Mouse (Mus musculus): ENCODE results near the gene Tprkb.
"Not testable (repeated sequence)": the region's sequence is repeated elsewhere in the genome, so short reads cannot be mapped to it uniquely, and the experiment has no call there.

Gene Tprkb

GRCm38 (mm10) chr6:85972699-85973098 lies 61.0 kb downstream of the Tprkb start:
- no peak for DNase-seq (ENCODE audit: low read depth, low spot score)

DNA sequence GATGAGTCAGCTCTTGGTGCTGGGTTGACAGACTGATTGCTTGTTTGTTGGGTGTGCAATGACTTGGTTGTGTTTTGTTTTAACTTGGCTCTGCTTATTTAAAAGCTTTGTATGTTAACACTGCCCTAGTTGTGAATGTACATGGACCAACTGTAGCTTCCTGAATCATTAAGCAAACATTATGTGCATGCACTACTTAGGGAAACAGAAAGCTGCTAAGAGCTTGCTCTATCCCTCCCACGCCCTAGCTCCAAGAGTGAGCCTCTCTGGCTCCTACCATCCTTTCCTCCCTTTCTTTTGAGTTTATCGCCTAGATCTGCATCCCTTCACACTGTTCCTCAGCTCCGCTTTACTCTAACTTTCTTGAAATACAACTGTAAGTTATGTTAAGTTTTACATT lies 61.7 kb downstream of the Tprkb start:
- DNase-seq (ENCODE audit: low read depth, low spot score) = no peak

DNA sequence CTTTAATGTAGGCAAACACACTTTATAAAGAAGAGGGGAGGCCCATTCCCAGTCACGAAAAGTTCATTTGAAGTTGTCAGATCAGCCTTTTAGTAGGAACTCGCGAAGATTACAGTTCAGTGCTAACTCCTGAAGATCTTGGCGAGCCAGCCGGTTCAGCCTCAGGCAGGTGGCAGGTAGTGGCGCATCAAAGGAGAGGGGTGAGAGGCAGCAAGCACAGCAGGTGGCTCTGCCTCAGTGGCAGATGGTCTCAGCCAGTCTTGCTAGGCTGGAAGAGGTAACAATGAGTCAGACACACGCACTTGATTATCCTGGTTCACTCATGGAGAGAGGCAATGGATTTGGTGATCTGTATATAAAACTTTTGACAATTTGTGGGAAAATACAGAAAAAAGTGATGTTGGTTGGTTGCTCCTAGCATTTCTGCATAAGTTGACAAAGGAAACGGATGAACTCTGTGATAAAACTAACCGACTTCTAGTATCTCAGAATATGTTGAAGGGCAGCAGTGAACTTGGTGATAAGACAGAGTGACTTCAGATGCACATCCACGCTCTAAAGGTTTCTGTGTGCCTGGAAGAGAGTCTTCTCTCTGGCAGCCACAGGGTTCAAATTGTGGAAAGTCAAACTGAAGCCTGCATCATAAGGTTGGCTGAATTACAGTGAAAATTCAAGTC lies 63.4 kb downstream of the Tprkb start:
- no peak for DNase-seq (ENCODE audit: low read depth, low spot score)

DNA sequence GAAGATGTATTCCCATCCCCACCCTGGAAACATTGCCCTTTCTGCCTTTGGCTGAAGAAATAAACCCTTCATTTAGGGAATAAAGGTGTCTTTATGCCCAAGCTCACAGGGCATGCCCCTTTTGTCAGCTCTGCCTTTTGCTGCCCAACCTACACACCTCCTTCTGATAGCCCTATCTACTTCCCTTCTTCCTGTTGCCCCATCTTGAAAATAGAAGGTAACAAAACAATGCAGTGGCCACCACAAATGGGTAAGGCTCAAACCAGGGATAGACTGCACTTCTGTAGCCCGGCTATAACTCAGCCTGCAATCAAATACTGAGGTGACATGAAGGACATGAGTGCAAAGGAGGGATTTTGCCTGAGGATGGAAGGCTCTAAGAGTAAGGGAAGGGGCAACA lies 64.1 kb downstream of the Tprkb start:
- no peak for DNase-seq (ENCODE audit: low read depth, low spot score)

- no peak for DNase-seq (ENCODE audit: low read depth, low spot score)
Measured at GRCm38 (mm10) chr6:85976242-85976641, 64.6 kb downstream of the Tprkb start.

GRCm38 (mm10) chr6:85978736-85979135 lies 67.1 kb downstream of the Tprkb start:
- not testable (repeated sequence) for DNase-seq (ENCODE audit: low read depth, low spot score)

Measured in embryo, embryonic 11.5 days (tissue).